Mouse (Mus musculus) right cerebral cortex, postnatal 36 days (tissue): ENCODE measurements around the gene Pcolce.

Experiments used
- DNase-seq, 2 experiments: peaks; one replicate each; pipeline ENCODE4 v3.0.0; 2022; ENCODE audit warnings: low spot score in 2 of 2, mixed read lengths in 1 of 2

Pcolce gene

GRCm38 (mm10) chr5:137613550-137613949 is at the start of gene Pcolce:
Gene Pcolce, minus strand, starts transcription at chr5:137613784.
- DNase-seq = no peak

GRCm38 (mm10) chr5:137663057-137663456 is 49.5 kb upstream of the Pcolce start:
- no peak for DNase-seq

GRCm38 (mm10) chr5:137660064-137660688 is 46.6 kb upstream of the Pcolce start:
- no peak for DNase-seq

DNA sequence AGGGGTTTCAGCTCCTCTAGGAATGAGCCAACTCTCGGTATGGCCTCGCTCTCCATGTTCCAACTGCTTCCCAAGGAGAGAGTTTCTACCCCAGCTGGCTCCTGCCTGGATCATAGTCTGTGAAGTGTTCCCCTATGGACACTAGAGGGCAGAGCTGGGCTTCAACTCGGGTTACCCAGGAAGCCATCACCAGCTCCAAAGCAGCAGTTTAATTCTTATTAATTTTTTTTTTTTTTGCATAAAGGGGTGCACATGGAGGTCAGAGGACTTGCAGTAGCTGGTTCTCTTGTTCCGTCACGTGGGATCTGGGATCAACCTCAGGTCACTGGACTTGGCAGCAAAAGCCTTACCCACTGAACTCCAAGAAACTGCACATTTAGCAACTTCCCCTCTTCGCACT is 43.4 kb upstream of the Pcolce start:
- DNase-seq = peak in 1 of 2 experiments; percentile 46

- DNase-seq = no peak
These were observed 41.2 kb upstream of the Pcolce start for GRCm38 (mm10) chr5:137654746-137655145.

- no peak for DNase-seq
These were observed 39.8 kb upstream of the Pcolce start for GRCm38 (mm10) chr5:137653366-137653765.

DNA sequence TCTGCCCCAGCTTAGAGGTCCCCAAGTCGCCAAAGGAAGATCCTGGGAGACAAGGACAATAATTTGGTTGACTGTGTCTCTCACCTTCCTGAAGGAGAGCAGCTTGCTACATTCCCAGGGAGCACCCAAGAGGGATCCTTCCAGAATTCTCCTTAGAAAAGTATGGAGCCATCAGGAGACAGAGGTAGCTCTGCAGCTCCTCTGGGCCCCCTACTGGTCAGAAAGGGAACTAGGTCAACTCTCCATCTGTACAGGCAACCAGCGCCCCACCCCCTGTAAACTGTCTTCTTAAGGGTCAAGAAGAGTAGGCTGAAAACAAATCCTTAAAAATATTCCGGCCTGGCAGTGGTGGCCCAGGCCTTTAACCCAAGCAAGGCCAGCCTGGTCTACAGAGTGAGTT is 38.9 kb upstream of the Pcolce start:
- DNase-seq = no peak

DNA sequence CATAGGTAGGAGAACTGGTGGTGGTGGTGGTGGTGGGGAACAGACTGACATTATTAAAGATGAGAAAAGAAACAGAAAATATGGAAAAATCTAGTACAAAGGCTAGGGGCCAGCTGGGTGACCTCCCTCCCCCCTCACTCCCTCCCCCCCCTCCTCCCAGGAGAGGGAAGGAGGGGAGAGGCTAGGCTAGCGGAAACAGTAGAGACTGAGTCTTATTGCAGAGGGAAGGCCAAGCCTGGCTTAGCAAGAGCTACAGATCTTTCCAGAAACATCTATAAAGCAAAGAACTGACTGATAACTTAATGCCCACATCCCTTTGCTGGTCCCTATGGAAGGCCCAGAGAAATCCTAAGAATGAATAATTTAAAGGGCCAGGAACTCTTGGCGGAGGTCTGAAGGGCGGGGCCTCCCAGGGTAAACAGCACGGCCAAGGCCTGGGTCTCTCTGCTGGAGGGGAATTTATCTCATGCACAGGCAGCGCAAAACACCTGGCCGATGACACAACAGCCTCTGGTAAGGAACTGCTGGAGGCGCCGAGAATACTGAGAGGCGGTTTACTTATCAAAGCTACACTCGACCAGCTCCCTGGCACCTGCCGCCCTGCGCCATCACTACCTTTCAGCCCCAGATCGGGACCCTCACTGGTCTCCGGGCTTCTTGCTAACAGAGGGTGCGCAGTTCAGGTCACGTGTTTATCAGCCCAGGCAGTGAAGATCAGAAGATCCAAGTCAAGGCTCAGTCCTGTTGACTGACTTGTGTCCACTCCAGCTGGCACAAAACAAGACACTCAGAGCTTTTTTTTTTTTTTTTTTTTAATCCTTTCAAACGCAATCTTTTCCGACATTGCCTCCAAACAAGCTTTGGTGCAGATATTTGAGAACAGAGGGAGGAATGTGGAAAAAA is 36.3 kb upstream of the Pcolce start:
- no peak for DNase-seq

- no peak for DNase-seq
These were observed 35.7 kb upstream of the Pcolce start for GRCm38 (mm10) chr5:137649251-137649650.

DNA sequence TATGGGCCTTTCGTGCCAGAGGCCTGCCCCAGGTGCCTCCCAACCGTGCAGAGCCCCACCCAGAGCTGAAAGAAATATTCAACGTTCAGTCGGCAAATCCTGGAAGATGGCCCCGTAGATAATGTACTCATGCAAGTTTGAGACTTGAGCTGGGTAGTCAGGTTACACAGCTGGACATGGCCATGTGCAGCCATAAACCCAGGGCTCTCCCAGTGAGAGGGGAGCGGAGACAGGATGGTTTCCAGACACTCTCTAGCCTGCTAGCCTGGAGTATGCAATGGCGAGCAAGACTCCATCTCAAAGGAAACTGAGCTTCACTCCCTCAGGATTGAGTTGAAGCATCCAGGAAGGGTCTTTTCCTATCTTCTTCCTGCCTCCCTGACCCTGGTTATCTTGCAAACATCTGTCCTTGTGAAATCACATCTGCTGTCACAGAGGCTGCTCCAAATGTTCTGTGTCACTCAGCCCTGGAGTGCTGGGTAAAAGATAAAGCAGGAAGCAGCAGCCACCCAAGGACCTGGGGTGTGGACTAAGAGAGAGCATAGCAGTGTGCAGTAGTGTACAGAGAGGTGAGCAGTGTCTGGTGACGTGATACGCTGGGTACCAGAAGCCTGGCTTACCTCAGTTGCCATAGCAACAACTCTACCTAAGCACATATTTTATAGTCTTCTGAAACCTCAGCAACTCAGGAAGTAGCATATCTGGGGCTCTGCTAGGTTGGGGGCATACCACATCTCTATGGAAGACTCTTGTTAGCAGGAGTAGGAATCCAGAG is 34.4 kb upstream of the Pcolce start:
- no peak for DNase-seq

GRCm38 (mm10) chr5:137645652-137646091 is 32.1 kb upstream of the Pcolce start, which contains the start of gene Irs3:
Gene Irs3, minus strand, starts transcription at chr5:137645714.
- DNase-seq = no peak

GRCm38 (mm10) chr5:137645091-137645651 is 31.6 kb upstream of the Pcolce start:
- no peak for DNase-seq

DNA sequence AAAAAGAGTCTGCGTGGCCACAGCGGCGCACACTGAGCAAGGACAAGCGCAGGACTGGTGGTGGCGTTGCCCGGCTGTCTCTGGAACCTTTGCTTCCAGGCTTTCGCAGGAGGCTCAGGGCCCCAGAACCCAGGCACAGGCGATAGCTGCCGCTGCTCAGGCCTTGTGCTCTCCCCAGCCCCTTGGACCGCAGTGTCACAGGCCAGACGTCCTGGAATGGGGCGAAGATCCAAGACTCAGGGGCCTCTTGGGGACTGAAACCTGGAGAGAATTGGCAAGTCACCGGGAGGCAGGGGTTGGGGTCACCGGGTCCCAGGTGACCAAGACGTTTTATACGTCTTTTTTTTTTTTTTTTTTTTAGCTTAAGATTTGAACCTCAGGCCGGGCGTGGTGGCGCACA is 30.9 kb upstream of the Pcolce start:
- no peak for DNase-seq

DNA sequence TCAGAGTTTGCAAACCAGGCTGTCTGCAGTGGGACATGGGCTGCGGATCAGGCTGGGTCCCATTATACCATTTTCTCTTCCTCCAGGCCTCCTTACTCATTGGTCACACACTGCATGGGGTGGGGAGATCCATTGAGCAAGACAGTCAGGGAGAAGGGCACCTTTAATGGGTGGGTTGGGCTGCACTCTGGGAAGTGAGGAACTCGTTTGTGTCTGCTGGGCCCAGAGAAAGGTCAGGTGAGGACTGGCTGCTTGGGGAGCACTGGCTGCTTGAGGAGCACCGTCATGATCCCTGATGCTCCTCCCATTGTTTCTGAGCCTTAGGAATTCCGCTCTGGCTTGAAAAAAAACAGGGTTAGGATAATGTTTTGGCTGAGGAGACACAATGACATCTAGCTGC is 29.3 kb upstream of the Pcolce start:
- DNase-seq = no peak

GRCm38 (mm10) chr5:137641054-137641453 is 27.5 kb upstream of the Pcolce start, which contains the start of gene Sap25:
Gene Sap25, plus strand, starts transcription at chr5:137641334.
- no peak for DNase-seq

GRCm38 (mm10) chr5:137639472-137639871 is 25.9 kb upstream of the Pcolce start:
- DNase-seq = no peak

DNA sequence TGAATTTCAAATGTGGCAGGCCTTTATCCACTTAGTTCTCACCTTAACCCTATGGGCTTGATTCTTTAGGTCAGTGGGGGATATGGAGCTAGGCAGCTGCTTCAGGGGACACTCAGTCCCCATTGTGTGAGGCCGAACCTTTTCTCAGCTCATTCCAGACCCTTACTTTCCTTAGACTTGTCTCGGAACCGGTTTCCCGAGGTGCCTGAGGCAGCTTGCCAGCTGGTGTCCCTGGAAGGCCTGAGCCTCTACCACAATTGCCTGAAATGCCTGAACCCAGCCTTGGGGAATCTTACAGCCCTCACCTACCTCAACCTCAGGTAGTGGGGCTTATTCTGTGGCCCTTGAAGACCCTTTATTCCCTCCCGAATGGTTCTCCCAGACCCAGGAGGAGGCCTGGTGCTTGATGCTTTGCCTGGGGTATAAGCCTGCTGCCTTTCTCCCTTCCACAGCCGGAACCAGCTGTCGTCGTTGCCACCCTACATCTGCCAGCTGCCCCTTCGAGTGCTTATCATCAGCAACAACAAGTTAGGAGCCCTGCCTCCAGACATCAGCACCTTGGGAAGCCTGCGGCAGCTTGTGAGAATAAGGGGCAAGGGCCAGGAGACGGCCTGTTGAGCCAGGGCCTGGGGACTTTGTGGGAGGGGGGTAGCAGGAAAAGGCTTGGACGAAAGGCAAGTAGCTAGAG is 20.0 kb upstream of the Pcolce start:
- no peak for DNase-seq

GRCm38 (mm10) chr5:137631591-137631990 is 18.0 kb upstream of the Pcolce start:
- no peak for DNase-seq

- DNase-seq = peak in 1 of 2 experiments; percentile 36
These were observed 17.6 kb upstream of the Pcolce start for GRCm38 (mm10) chr5:137631171-137631570.

- DNase-seq = no peak
These were observed 17.0 kb upstream of the Pcolce start for GRCm38 (mm10) chr5:137630602-137631001.

DNA sequence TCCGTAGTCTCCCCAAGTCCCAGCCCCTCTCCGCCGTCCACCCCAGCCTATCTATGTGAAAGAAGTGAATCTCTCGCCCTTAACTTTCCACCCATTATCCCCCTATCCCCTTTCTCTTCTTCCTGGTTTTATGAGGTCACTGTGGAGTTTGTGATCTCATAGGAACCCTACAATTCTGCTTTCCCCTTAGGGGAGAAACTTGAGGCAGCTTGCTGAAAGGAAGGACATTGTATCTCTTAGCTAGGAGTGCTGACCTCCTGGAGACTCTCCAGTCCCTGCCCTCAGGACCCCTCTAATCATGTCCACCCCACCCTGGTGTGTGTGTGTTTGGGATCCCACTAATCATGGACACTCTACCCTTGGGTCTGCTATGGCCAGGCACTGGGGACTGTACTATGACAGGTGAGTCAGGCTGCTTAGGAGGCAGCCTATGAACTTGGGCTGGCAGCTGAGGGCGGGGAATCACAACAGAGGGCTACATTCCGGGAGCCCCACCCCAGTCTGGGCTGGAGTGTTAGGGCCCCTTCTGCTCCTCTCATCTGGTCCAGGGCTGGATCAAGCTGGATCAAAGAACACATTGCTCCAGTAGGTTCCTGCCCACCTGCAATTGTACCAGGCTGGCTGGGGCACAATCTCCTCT is 16.4 kb upstream of the Pcolce start:
- DNase-seq = no peak
